Mouse (Mus musculus) embryonic facial prominence, embryonic 11.5 days (tissue): ENCODE results near the gene Col5a1. TPM values are rescaled to one million over a fixed set of nuclear protein-coding genes. Genes with fewer than 3 reads are reported as not detected.

Experiments
- ATAC-seq: fragments of 200-750 bp; cut with Nextera tagmentation; replicated peaks from 2 replicates; pipeline ENCODE4 v1.8.0; 2017; ENCODE audit warnings: low read depth; ENCODE audit not compliant: insufficient number of reproducible peaks, low FRiP score, low TSS enrichment
- DNase-seq: peaks from one replicate; pipeline ENCODE4 v3.0.0-alpha.2; 2015; ENCODE audit warnings: low spot score
- H3K27ac ChIP-seq: fragments of 300-500 bp; sonication (generic); replicated peaks from 2 replicates; pipeline ENCODE4 v1.5.1; 2014; ENCODE audit warnings: mild to moderate bottlenecking, low read depth, low read length, control low read depth
- H3K27me3 ChIP-seq: fragments of 300-500 bp; sonication (generic); 2 replicates; pipeline ENCODE4 v1.6.1; 2014; ENCODE audit warnings: mild to moderate bottlenecking, low read length, moderate library complexity, mixed read lengths; ENCODE audit not compliant: control insufficient read depth, insufficient read depth
- H3K36me3 ChIP-seq: fragments of 300-500 bp; sonication (generic); replicated peaks from 2 replicates; pipeline ENCODE4 v1.6.1; 2014; ENCODE audit warnings: low read depth, mild to moderate bottlenecking, low read length, moderate library complexity, mixed read lengths; ENCODE audit not compliant: control insufficient read depth, insufficient read depth
- H3K4me1 ChIP-seq: fragments of 300-500 bp; sonication (generic); 2 replicates; pipeline ENCODE4 v1.6.1; 2014; ENCODE audit warnings: low read length, mixed read lengths; ENCODE audit not compliant: control insufficient read depth, insufficient read depth
- H3K4me2 ChIP-seq: fragments of 300-500 bp; sonication (generic); 2 replicates; pipeline ENCODE4 v1.6.1; 2014; ENCODE audit warnings: low read depth, mild to moderate bottlenecking, control low read depth, low read length, moderate library complexity
- H3K4me3 ChIP-seq: fragments of 300-500 bp; sonication (generic); 2 replicates; pipeline ENCODE4 v1.5.1; 2014; ENCODE audit warnings: low read depth, low read length, control low read depth
- H3K9ac ChIP-seq: fragments of 300-500 bp; sonication (generic); replicated peaks from 2 replicates; pipeline ENCODE4 v1.6.1; 2014; ENCODE audit warnings: mild to moderate bottlenecking, control low read depth, low read length
- H3K9me3 ChIP-seq: fragments of 300-500 bp; sonication (generic); replicated peaks from 2 replicates; pipeline ENCODE4 v1.6.1; 2016; ENCODE audit warnings: mild to moderate bottlenecking, low read length, inconsistent platforms, mixed read lengths; ENCODE audit not compliant: control insufficient read depth
- WGBS: fragments of 180-500 bp; shearing (Covaris S2); extraction: QIAGEN DNeasy Blood & Tissue Kit; methylation state at CpG from one replicate; pipeline ENCODE4 v1.1.7; 2014; 5-methylcytosine and 5-hydroxymethylcytosine counted together
- polyA plus RNA-seq: library from polyadenylated mRNA; unstranded; fragments of >200 nt; fragmentation: Nextera tagmentation; extraction: Ambion mirVana; gene quantifications from 2 replicates; pipeline ENCODE4 v1.2.1, GENCODE M21; 2014

Col5a1 gene
- polyA plus RNA-seq, 1 experiment from 2014 or later = 29.0 TPM

- Histone ChIP-seq H3K4me3 (peak overlapping the region; percentile 83), H3K27me3 (0 out of 2 replicates have a peak, but pooled peaks cover 3% of the 10 kb centered on the region)
- WGBS = 13% methylated on average over 11 of the region's 11 CpGs
Observed at GRCm38 (mm10) chr2:27887461-27888264, 1.4 kb downstream of the Col5a1 start.

GRCm38 (mm10) chr2:27888603-27889545 is 2.6 kb downstream of the Col5a1 start:
- H3K27me3 ChIP-seq = 0 out of 2 replicates have a peak, but pooled peaks cover 3% of the 10 kb centered on the region
- H3K36me3 ChIP-seq = no peaks in the 10 kb centered on the region
- peaks cover 21% of the 10 kb centered on the region for H3K4me1 ChIP-seq
- peak; percentile 64 for DNase-seq
- 17% methylated on average over 10 of the region's 10 CpGs for WGBS
- H3K27ac ChIP-seq = peak overlapping the region; percentile 47; the same call in 1 of the 2 replicates
- peak overlapping the region; percentile 83 for H3K4me3 ChIP-seq
- ATAC-seq = no peak
- H3K9me3 ChIP-seq = no peaks in the 10 kb centered on the region
- H3K9ac ChIP-seq = peak overlapping the region; percentile 37
- H3K4me2 ChIP-seq = peak overlapping the region; percentile 92

More at GRCm38 (mm10) chr2:27887461-27888264, 1.4 kb downstream of the Col5a1 start:
- H3K4me2 ChIP-seq = peak overlapping the region; percentile 92
- ATAC-seq (no peak), DNase-seq (no peak)
- H3K36me3 ChIP-seq = no peaks in the 10 kb centered on the region
- peak overlapping the region; percentile 75 for H3K9ac ChIP-seq
- H3K4me1 ChIP-seq = peaks cover 21% of the 10 kb centered on the region
- H3K27ac ChIP-seq = no peak overlapping the region
- no peaks in the 10 kb centered on the region for H3K9me3 ChIP-seq

- Histone ChIP-seq H3K4me2 (no peak overlapping the region), H3K9ac (no peak overlapping the region), H3K27me3 (0 out of 2 replicates have a peak, but pooled peaks cover 3% of the 10 kb centered on the region), H3K9me3 (no peaks in the 10 kb centered on the region), H3K27ac (no peak overlapping the region), H3K4me3 (no peak overlapping the region), H3K36me3 (no peaks in the 10 kb centered on the region), H3K4me1 (peaks cover 17% of the 10 kb centered on the region)
- WGBS = 93% methylated on average over 7 of the region's 7 CpGs
- no peak for DNase-seq
- ATAC-seq = no peak
Observed at GRCm38 (mm10) chr2:27891922-27892541, 5.8 kb downstream of the Col5a1 start.

- H3K4me1 ChIP-seq = peaks cover 11% of the 10 kb centered on the region
- no peak overlapping the region for H3K27ac ChIP-seq
- H3K4me3 ChIP-seq = no peak overlapping the region
- DNase-seq (no peak), ATAC-seq (no peak)
- no peaks in the 10 kb centered on the region for H3K36me3 ChIP-seq
- WGBS = 92% methylated on average over 12 of the region's 12 CpGs
- H3K4me2 ChIP-seq = no peak overlapping the region
- no peaks in the 10 kb centered on the region for H3K9me3 ChIP-seq
- no peak overlapping the region for H3K9ac ChIP-seq
- H3K27me3 ChIP-seq = no peaks in the 10 kb centered on the region
Observed at GRCm38 (mm10) chr2:27893015-27893414, 6.8 kb downstream of the Col5a1 start.

- WGBS = 74% methylated on average over 5 of the region's 5 CpGs
- H3K9ac ChIP-seq = no peak overlapping the region
- no peak overlapping the region for H3K27ac ChIP-seq
- no peaks in the 10 kb centered on the region; the same call in 1 of the 2 replicates for H3K4me1 ChIP-seq
- H3K36me3 ChIP-seq = no peaks in the 10 kb centered on the region
- ATAC-seq (no peak), DNase-seq (no peak)
- no peaks in the 10 kb centered on the region for H3K9me3 ChIP-seq
- no peaks in the 10 kb centered on the region for H3K27me3 ChIP-seq
- no peak overlapping the region for H3K4me2 ChIP-seq
- no peak overlapping the region for H3K4me3 ChIP-seq
Observed at GRCm38 (mm10) chr2:27894986-27895385, 8.8 kb downstream of the Col5a1 start.

- no peak overlapping the region; the same call in 1 of the 2 replicates for H3K9ac ChIP-seq
Observed at GRCm38 (mm10) chr2:27895648-27896047, 9.4 kb downstream of the Col5a1 start.

GRCm38 (mm10) chr2:27897161-27897560 is 10.9 kb downstream of the Col5a1 start:
- no peak overlapping the region for H3K4me3 ChIP-seq
- no peaks in the 10 kb centered on the region for H3K27me3 ChIP-seq
- H3K4me1 ChIP-seq = no peaks in the 10 kb centered on the region; the same call in 1 of the 2 replicates
- H3K4me2 ChIP-seq = no peak overlapping the region
- no peak overlapping the region for H3K27ac ChIP-seq
- H3K36me3 ChIP-seq = no peaks in the 10 kb centered on the region
- ATAC-seq (0 out of 2 replicates have a peak, but pooled peaks have one; percentile 24), DNase-seq (no peak)
- WGBS = 42% methylated on average over 6 of the region's 6 CpGs
- no peak overlapping the region for H3K9ac ChIP-seq
- H3K9me3 ChIP-seq = no peaks in the 10 kb centered on the region

More at GRCm38 (mm10) chr2:27895648-27896047, 9.4 kb downstream of the Col5a1 start:
- Histone ChIP-seq H3K27me3 (no peaks in the 10 kb centered on the region), H3K4me3 (no peak overlapping the region), H3K4me2 (no peak overlapping the region), H3K4me1 (no peaks in the 10 kb centered on the region; the same call in 1 of the 2 replicates), H3K9me3 (no peaks in the 10 kb centered on the region), H3K36me3 (no peaks in the 10 kb centered on the region), H3K27ac (no peak overlapping the region)
- WGBS = 76% methylated on average over 4 of the region's 4 CpGs
- ATAC-seq (no peak), DNase-seq (no peak)
